Mouse (Mus musculus) small intestine, adult 2 months (tissue): ENCODE results near the gene 4931409K22Rik. TPM values are rescaled to one million over a fixed set of nuclear protein-coding genes. Genes with fewer than 3 reads are reported as not detected.

ENCODE experiments used
- H3K27ac ChIP-seq: fragments of 200-500 bp; 2 replicates; pipeline ENCODE4 v1.5.1; 2012; ENCODE audit warnings: low read depth, low read length, control low read depth, inconsistent platforms; ENCODE audit not compliant: insufficient read depth
- H3K27me3 ChIP-seq: fragments of 200-500 bp; 2 replicates; pipeline ENCODE4 v1.6.1; 2012; ENCODE audit warnings: mild to moderate bottlenecking, moderate library complexity, low read length, inconsistent platforms; ENCODE audit not compliant: control insufficient read depth, insufficient read depth
- H3K36me3 ChIP-seq: fragments of 200-500 bp; 2 replicates; pipeline ENCODE4 v1.6.1; 2012; ENCODE audit warnings: mild to moderate bottlenecking, low read length, control low read depth, inconsistent platforms; ENCODE audit not compliant: control insufficient read depth, insufficient read depth
- H3K4me1 ChIP-seq: fragments of 200-500 bp; 2 replicates; pipeline ENCODE4 v1.6.1; 2012; ENCODE audit warnings: low read length, inconsistent platforms, mixed read lengths; ENCODE audit not compliant: control insufficient read depth, insufficient read depth, insufficient read length
- H3K4me3 ChIP-seq: fragments of 200-500 bp; 2 replicates; pipeline ENCODE4 v1.5.1; 2012; ENCODE audit warnings: low read depth, mild to moderate bottlenecking, control low read depth, inconsistent platforms, low read length, moderate library complexity
- CTCF ChIP-seq: fragments of 200-500 bp; IDR thresholded peaks from 2 replicates; pipeline ENCODE4 v1.5.1; 2012; ENCODE audit warnings: low read depth, mild to moderate bottlenecking, control low read depth, inconsistent platforms, low read length, moderate library complexity, mixed read lengths; ENCODE audit not compliant: insufficient replicate concordance, insufficient read length; ENCODE audit errors: extremely low read depth
- POLR2A ChIP-seq: fragments of 200-500 bp; IDR thresholded peaks from 2 replicates; pipeline ENCODE4 v1.6.1; 2012; ENCODE audit warnings: low read depth, mild to moderate bottlenecking, control low read depth, inconsistent platforms, low read length, moderate library complexity
- whole genome bisulfite sequencing: fragments of 180-500 bp; shearing (Covaris S2); methylation state at CpG from one replicate; pipeline ENCODE4 v1.1.7; 2018; 5-methylcytosine and 5-hydroxymethylcytosine counted together
- polyA plus RNA-seq: library from polyadenylated mRNA; depleted of rRNA; stranded (reverse); fragments of >200 nt; gene quantifications from 2 replicates; pipeline ENCODE4 v1.2.3, GENCODE M21; 2012

Gene 4931409K22Rik
- polyA plus RNA-seq, 1 experiment = not detected

GRCm38 (mm10) chr5:24537618-24538017, 19.0 kb downstream of the 4931409K22Rik start:
- H3K36me3 ChIP-seq = no peaks in the 10 kb centered on the region
- no peak overlapping the region for H3K4me3 ChIP-seq
- H3K27ac ChIP-seq = no peak overlapping the region
- no peak for TF ChIP-seq POLR2A
- TF ChIP-seq CTCF = no peak
- WGBS = 65% methylated on average over 16 of the region's 16 CpGs
- H3K4me1 ChIP-seq = peaks cover 5% of the 10 kb centered on the region; the same call in 1 of the 2 replicates
- no peaks in the 10 kb centered on the region; the same call in 1 of the 2 replicates for H3K27me3 ChIP-seq

- no peak overlapping the region for H3K4me3 ChIP-seq
- TF ChIP-seq CTCF (no peak), POLR2A (no peak)
- WGBS = 80% methylated on average over 5 of the region's 5 CpGs
- H3K4me1 ChIP-seq = peaks cover 5% of the 10 kb centered on the region; the same call in 1 of the 2 replicates
- H3K27me3 ChIP-seq = no peaks in the 10 kb centered on the region; the same call in 1 of the 2 replicates
- no peak overlapping the region for H3K27ac ChIP-seq
- H3K36me3 ChIP-seq = no peaks in the 10 kb centered on the region
Measured at GRCm38 (mm10) chr5:24536511-24536910, 20.1 kb downstream of the 4931409K22Rik start.

GRCm38 (mm10) chr5:24535731-24536130, 20.9 kb downstream of the 4931409K22Rik start:
- peaks cover 4% of the 10 kb centered on the region; the same call in 1 of the 2 replicates for H3K4me1 ChIP-seq
- no peak overlapping the region for H3K27ac ChIP-seq
- whole genome bisulfite sequencing = 53% methylated on average over 3 of the region's 3 CpGs
- TF ChIP-seq CTCF = no peak
- no peak for TF ChIP-seq POLR2A
- H3K4me3 ChIP-seq = no peak overlapping the region
- H3K36me3 ChIP-seq = no peaks in the 10 kb centered on the region
- no peaks in the 10 kb centered on the region; the same call in 1 of the 2 replicates for H3K27me3 ChIP-seq

- no peak overlapping the region for H3K4me3 ChIP-seq
- no peaks in the 10 kb centered on the region; the same call in 1 of the 2 replicates for H3K27me3 ChIP-seq
- TF ChIP-seq CTCF = no peak
- TF ChIP-seq POLR2A = no peak
- no peaks in the 10 kb centered on the region for H3K4me1 ChIP-seq
- no peak overlapping the region for H3K27ac ChIP-seq
- H3K36me3 ChIP-seq = no peaks in the 10 kb centered on the region
- 43% methylated on average over 5 of the region's 5 CpGs for WGBS
Measured at GRCm38 (mm10) chr5:24534292-24534691, 22.3 kb downstream of the 4931409K22Rik start.

GRCm38 (mm10) chr5:24533391-24533790, 23.2 kb downstream of the 4931409K22Rik start:
- Histone ChIP-seq H3K27me3 (peaks cover 1% of the 10 kb centered on the region; the same call in 1 of the 2 replicates), H3K27ac (no peak overlapping the region), H3K4me1 (no peaks in the 10 kb centered on the region), H3K36me3 (no peaks in the 10 kb centered on the region), H3K4me3 (no peak overlapping the region)
- WGBS = 61% methylated on average over 11 of the region's 11 CpGs
- no peak for TF ChIP-seq POLR2A
- no peak for TF ChIP-seq CTCF

- TF ChIP-seq POLR2A = no peak
- peak; percentile 100 for TF ChIP-seq CTCF
- no peak overlapping the region for H3K27ac ChIP-seq
- no peaks in the 10 kb centered on the region for H3K36me3 ChIP-seq
- H3K4me3 ChIP-seq = no peak overlapping the region
- peaks cover 4% of the 10 kb centered on the region; the same call in 1 of the 2 replicates for H3K4me1 ChIP-seq
- H3K27me3 ChIP-seq = peaks cover 30% of the 10 kb centered on the region
- WGBS = 16% methylated on average over 24 of the region's 24 CpGs
Measured at GRCm38 (mm10) chr5:24530042-24530689, 26.4 kb downstream of the 4931409K22Rik start.

- Histone ChIP-seq H3K4me1 (peaks cover 4% of the 10 kb centered on the region; the same call in 1 of the 2 replicates), H3K27ac (no peak overlapping the region), H3K36me3 (no peaks in the 10 kb centered on the region), H3K4me3 (no peak overlapping the region), H3K27me3 (peaks cover 49% of the 10 kb centered on the region)
- WGBS = 23% methylated on average over 6 of the region's 6 CpGs
- TF ChIP-seq CTCF (no peak), POLR2A (no peak)
Measured at GRCm38 (mm10) chr5:24527780-24528179, 28.8 kb downstream of the 4931409K22Rik start.

GRCm38 (mm10) chr5:24526889-24527230, 29.7 kb downstream of the 4931409K22Rik start, which contains the start of gene Gbx1:
Gbx1 (minus strand) TSS chr5:24527202.
- WGBS = 1% methylated on average over 44 of the region's 49 CpGs
- Histone ChIP-seq H3K4me3 (peak within 1 kb of the TSS; percentile 34), H3K27me3 (peaks cover 52% of the 10 kb centered on the region)

More at GRCm38 (mm10) chr5:24526889-24527230, 29.7 kb downstream of the 4931409K22Rik start, which contains the start of gene Gbx1:
- peaks cover 4% of the 10 kb centered on the region; the same call in 1 of the 2 replicates for H3K4me1 ChIP-seq
- no peaks in the 10 kb centered on the region for H3K36me3 ChIP-seq
- TF ChIP-seq POLR2A (no peak), CTCF (no peak)
- no peak within 1 kb of the TSS for H3K27ac ChIP-seq
